Mouse (Mus musculus) thymus, postnatal 25 days (tissue): ENCODE data around the gene Sgip1.

Experiments used
- DNase-seq: peaks from one replicate; pipeline ENCODE4 v3.0.0; 2022

The Sgip1 gene

DNA sequence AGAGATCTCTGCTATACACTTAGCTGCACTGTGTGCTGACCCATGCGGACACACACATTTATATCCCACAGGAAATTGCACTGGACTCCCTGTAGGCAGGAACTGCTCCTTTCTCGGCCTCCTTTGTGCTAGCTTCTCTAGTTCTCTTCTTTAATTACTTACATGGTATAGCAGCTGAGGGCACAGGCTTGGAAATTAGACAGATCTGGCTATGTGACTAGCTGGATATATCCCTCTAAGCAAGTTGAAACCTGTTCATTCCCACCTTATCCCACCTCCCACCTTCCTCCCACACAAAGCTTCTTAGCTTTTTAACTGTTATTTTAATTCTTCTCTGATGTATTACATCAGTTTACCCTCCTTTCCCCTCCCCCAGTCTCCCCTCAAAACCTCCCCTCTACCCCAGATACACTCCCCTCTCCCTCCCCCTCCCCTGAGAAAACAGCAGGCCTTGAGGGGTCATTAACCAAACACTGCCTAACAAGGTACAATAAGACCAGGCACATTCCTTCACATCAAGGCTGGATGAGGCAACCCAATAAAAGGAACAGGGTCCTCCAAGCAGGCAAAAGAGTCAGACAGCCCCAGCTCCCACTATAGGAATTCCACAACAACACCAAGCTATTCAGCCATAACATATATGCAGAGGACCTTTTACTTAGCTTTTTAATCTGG is 34.6 kb downstream of the Sgip1 start:
- no peak for DNase-seq

DNA sequence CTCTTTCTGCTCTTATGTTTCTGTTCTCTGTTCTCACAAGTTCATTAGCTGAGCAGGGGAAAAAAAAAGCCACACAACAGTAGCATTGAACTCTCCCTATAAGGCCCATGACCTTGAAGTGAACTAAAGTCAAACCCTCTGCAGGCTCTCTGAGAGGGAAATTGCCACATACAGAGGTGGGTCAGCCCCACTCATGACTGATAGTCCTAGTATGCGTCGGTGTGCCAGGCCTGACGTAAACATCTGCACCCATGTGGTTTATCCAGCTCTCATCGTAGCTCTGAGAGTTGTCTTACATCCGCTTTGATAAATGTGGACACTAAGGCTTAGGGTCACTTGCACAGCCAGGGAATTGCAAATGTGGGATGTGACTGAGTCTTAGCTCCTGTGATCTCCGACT is 38.8 kb downstream of the Sgip1 start:
- no peak for DNase-seq

DNA sequence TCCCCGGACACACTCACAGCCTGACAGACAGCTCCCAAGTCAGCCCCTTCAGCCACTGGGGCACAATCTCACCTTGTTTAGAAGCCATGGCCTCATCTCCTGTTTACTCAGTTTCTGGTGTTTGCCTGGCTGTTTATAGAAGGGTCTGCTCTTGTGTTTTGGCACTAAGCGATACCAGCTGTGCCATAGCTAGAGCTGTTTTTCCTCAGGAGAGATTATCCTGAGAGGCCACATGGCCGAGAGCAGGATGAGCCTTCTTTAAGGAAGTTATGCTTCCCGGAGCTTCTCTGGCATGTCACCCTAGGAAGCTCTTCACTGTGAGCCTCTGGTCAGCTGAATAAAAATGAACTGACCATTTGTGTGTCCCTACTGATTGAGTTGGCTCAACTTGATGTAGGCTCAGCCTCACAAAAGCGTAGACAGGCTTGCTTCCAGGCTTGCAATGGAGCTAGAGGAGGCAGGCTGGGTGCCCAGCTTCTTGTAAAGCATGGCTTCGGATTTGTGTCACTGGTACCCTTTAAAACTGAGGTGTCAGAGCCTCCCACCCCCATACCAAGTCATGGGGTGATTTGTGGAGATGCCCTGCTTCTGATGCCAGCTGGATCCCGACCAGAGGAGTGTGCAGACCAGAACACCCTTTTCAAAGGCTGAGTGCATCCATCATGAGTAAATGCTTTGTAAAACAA is 42.1 kb downstream of the Sgip1 start:
- no peak for DNase-seq

DNA sequence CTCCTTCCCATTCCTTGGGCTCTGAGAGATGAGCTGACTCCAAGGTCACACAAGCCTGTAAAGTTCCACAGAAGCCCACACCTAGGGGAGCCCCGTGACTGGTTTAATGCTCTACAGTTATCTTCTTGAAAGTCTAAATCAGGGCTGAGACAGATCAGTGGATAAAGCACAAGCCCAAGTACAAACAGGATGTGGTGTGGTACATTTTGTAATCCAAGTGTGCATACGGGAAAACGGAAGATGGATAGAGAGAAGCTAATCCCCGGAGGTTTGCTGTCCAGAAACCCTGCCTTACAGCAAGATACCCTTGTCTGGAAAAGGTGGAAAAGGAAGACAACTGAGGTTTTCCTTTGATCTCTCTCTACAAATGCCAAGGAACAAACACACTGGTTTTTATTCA is 44.1 kb downstream of the Sgip1 start:
- no peak for DNase-seq

DNA sequence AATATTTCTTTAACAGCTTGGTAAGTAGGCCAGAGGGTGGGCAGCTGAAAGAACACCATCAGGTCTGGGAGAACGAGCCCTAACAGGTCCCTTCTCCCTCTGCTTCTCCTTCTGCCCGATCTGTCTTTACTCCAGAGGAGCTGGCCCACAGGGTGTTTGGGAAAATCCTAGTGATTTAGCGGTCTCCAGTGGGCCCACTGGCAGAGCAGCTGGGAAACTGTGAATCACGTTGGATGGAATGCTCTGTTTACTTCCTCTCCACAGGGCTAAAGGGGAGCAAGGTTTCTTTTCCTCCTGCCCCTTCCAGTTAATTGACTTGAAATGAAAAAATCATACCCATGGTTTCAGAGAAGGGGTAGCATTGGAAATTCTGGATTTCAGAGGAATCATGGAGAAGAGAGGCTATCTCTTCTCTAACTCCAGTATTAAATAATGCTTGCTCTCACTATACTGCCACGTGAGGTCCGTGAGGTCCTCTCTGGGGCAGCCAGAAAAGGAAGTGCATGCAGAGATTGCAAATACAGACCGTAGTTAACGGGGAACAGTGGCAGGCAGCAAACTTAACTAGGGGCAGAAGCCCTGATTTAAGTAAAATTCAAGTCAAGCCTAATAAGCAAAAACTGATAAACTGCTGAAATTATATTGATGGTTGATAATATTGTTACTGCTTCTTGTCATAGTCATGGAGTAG is 51.1 kb downstream of the Sgip1 start:
- DNase-seq: no peak

DNA sequence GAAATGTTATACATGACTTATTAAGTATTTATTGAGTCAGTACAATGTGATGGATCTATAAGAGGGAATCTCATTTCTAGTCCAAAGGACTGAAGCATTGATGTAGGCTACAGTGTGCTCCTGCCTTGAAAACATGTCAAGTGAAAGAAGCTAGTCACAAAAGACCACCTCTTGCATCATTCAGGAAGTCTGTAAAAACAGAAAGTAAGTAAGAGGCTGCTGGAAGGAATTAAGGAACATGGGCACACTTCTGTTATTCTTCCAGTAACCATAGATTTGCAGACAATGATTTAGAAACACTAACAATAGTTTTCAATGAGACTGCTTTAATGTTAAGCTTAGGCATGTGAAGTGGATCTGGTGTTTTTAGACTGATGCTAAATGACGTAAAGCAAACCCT is 60.4 kb downstream of the Sgip1 start:
- no peak for DNase-seq

DNA sequence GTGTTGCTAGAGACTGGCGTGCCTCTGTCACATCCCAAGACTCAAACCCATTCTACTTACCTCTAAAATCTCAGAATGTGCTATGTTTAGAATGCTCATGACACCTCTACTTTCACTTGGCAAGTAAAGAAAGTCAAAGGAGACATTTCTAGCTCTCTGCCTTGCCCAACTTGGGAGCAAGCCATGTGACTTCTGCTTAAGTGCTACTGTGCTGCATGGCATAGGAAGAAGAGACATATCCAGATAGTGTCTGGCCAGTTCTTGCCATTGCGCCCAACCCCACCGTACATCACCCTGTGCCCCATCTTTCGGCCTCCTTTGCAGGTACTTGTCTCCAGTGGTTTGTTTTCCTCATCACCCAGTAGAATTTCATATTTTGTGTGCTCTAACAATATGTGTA is 60.8 kb downstream of the Sgip1 start:
- DNase-seq: no peak

DNA sequence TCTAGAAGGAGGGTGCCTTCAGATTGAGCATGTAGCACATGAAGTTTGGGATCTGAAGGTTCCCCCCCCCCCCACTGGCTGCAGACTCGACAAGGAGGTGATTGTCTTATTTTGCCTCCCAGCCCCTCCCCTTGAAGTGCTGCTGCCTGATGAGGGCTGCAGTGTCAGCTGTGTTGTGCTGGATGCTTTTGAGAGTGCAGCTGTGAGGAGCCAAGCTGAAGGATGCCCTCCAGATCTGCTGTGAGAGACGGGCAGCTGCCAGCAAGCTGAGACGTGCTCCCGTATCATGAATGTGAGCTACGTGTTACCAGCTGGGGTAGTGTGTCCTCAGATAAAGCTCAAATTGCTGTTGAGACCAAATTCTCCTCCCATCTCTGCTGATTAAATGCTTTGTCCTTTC is 63.5 kb downstream of the Sgip1 start:
- DNase-seq: no peak

GRCm38 (mm10) chr4:102806987-102807386 is 65.9 kb downstream of the Sgip1 start:
- no peak for DNase-seq

GRCm38 (mm10) chr4:102808258-102808657 is 67.2 kb downstream of the Sgip1 start:
- no peak for DNase-seq

DNA sequence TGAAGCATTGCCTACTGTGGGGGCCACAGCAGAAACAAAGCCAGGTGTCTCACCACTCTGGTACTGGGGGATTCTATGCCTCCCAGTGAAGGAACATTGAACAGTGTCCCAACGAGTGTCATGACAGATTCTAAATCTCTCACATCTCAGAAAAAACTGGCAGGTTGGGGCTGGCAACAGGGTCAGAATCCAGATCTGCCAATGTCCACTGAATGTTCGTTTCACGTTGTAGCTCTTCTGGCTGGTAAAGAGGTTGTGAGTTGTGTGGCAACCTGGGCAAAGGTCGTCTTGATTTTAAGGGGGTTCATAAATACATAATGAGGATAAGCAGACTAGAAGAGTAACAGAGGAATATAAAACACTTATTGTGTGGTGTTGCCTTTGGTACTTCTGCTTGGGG is 68.2 kb downstream of the Sgip1 start:
- DNase-seq: no peak

GRCm38 (mm10) chr4:102810277-102810676 is 69.2 kb downstream of the Sgip1 start:
- no peak for DNase-seq

- no peak for DNase-seq
Observed at GRCm38 (mm10) chr4:102811007-102811805, 70.1 kb downstream of the Sgip1 start.

DNA sequence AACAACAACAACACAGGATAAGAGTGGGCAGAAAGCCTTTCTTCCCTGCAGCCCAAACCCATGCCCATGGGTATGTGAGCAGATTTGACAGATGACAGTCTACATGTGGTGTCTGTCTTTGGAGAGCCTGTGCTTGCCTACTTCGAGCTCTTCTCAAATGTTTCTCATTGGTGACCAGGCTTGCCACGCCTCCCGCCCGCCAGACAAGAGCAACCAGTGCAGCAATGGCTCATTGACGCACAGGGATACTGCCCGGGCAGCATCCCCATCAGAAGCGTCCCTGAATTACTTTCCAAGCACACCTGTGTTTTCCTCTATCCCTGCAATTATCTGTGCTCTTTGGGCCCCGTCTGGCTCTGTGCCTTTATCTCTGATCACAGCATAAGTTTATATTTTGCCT is 72.2 kb downstream of the Sgip1 start:
- no peak for DNase-seq

DNA sequence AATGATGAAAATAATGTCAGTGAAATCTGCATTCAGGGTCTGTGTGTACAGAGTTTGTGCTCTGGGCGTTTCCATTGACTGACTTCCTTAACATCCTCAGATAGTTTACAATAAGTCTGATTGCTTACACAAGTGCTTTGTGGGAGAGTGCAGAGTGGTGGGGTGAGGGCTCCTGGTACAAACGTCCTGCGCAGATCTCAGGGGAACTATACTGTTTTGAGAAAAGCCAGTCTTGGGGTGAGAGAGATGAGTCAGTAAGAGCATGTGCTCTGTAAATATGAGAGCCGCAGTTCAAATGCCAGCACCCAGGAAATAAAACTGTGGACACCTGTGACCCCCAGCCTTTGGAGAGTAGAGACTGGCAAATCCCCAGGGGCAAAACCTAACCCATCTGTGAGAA is 80.7 kb downstream of the Sgip1 start:
- no peak for DNase-seq

- DNase-seq: no peak
Observed at GRCm38 (mm10) chr4:102824494-102824893, 83.4 kb downstream of the Sgip1 start.

- no peak for DNase-seq
Observed at GRCm38 (mm10) chr4:102826159-102826558, 85.1 kb downstream of the Sgip1 start.

DNA sequence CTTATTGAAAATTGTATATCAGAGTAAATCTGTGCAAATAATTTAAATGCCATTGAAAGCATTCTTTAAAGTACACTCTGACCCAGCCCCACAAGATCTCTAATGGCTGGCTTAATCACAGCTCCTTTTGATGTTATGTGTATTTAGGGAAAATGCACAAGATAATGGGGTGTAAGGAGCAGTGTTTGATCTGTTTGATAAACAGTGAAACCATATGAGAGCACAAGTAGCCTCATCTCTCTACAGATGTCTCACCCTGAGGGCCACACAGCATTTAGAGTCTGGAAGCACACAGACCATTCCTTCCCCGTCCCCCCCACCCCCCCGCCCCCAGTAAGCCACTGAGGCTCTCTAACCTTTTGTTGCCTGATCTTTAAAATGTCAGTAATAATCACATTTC is 87.4 kb downstream of the Sgip1 start:
- no peak for DNase-seq

DNA sequence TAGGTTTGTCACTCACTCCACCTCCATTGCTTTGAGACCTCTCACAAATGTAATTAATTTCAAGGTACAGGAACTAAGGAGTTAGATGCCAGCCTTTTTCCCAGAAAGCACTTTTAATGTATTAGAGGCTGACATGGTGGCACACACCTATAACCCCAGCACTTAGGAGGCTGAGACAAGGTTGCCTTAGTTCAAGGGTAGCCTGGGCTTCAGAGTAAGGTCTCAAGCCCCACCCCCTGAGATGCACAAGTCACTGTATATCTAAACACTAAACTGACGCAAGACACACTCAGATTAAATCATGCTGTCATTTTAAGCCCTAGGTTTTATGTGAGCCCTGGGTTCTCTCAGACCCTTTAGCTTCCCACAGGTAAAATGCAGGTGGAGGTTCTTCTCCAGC is 92.1 kb downstream of the Sgip1 start:
- DNase-seq: no peak

GRCm38 (mm10) chr4:102833726-102834125 is 92.6 kb downstream of the Sgip1 start:
- no peak for DNase-seq

- DNase-seq: no peak
Observed at GRCm38 (mm10) chr4:102834710-102835109, 93.6 kb downstream of the Sgip1 start.

- DNase-seq: no peak
Observed at GRCm38 (mm10) chr4:102840062-102840798, 99.1 kb downstream of the Sgip1 start.
